Mouse (Mus musculus): ENCODE measurements around the gene Timm10b. TPM values are rescaled to one million over a fixed set of nuclear protein-coding genes. Genes with fewer than 3 reads are reported as not detected.

Gene Timm10b
- total and polyA plus RNA-seq, 3 experiments, result 86.2 to 103 (median 99.3) TPM

- Histone ChIP-seq H3K4me3 (replicated peaks in 1 of 3; ENCODE audit: low read depth in 2 of 3, low read length in 2 of 3, poor library complexity in 1 of 3) (no peak overlapping the region), H3K4me1 (ENCODE audit: control insufficient read depth in 1 of 2, insufficient read depth in 2 of 2) (peaks cover 0 to 2% of the 10 kb centered on the region in 2 experiments; a peak in 2 of 4 replicates), H3K27me3 (replicated peaks) (no peaks in the 10 kb centered on the region), H3K9ac (ENCODE audit: insufficient read depth, low read depth) (no peak overlapping the region), H3K9me3 (replicated peaks; ENCODE audit: low read length) (no peaks in the 10 kb centered on the region), H3K36me3 (replicated peaks in 1 of 2; ENCODE audit: control insufficient read depth in 1 of 2, insufficient read depth in 1 of 2, low read length in 1 of 2) (peaks cover 10 to 53% of the 10 kb centered on the region in 2 experiments), H3K79me2 (replicated peaks; ENCODE audit: control insufficient read depth, extremely low read depth, insufficient read depth, poor library complexity, severe bottlenecking) (no peaks in the 10 kb centered on the region), H3K27ac (ENCODE audit: insufficient read depth, low read depth) (no peak overlapping the region), H3K4me2 (ENCODE audit: insufficient read depth, low read depth, poor library complexity, severe bottlenecking) (no peak overlapping the region)
- no peak for DNase-seq (ENCODE audit: extremely low read depth)
- TF ChIP-seq MYC (IDR thresholded peaks at IDR 0.05; ENCODE audit: low read depth, low read length), result no peak
- TF ChIP-seq ZMIZ1 (IDR thresholded peaks at IDR 0.05; ENCODE audit: low read depth, low read length), result no peak
- no peak for TF ChIP-seq MAZ (IDR thresholded peaks at IDR 0.05; ENCODE audit: low read depth, low read length)
- TF ChIP-seq E2F4 (IDR thresholded peaks at IDR 0.05; ENCODE audit: insufficient replicate concordance, low read depth, low read length), result no peak
- TF ChIP-seq TCF12 (IDR thresholded peaks at IDR 0.05; ENCODE audit: low read depth, low read length), result no peak
- no peak for TF ChIP-seq NRF1 (IDR thresholded peaks at IDR 0.05; ENCODE audit: low read depth, low read length)
- TF ChIP-seq HCFC1 (IDR thresholded peaks at IDR 0.05; ENCODE audit: low read depth, low read length), result no peak
- TF ChIP-seq ZNF384 (IDR thresholded peaks at IDR 0.05; ENCODE audit: low read depth, low read length), result no peak
- no peak for TF ChIP-seq GABPA (IDR thresholded peaks at IDR 0.05; ENCODE audit: insufficient replicate concordance, low read depth, low read length)
- dilution Hi-C loops (cut with MboI; ENCODE audit: extremely low pct_ligation_motif_present, extremely low pct_unique_long_range_greater_than_20kb, low sequenced_read_pairs) (no loop called here), in situ Hi-C loops (cut with MboI; ENCODE audit: low pct_ligation_motif_present, low pct_unique_long_range_greater_than_20kb, low sequenced_read_pairs) (no loop called here)
These were observed 18.1 kb upstream of the Timm10b start for GRCm38 (mm10) chr7:105621646-105622292.

GRCm38 (mm10) chr7:105625397-105625796 is 14.5 kb upstream of the Timm10b start:
- DNase-seq (ENCODE audit: extremely low read depth), result no peak
- H3K36me3 ChIP-seq (replicated peaks in 1 of 2; ENCODE audit: control insufficient read depth in 1 of 2, insufficient read depth in 1 of 2, low read length in 1 of 2), result peaks cover 0 to 20% of the 10 kb centered on the region in 2 experiments
- no peaks in the 10 kb centered on the region for H3K79me2 ChIP-seq (replicated peaks; ENCODE audit: control insufficient read depth, extremely low read depth, insufficient read depth, poor library complexity, severe bottlenecking)
- no peak for TF ChIP-seq JUN (IDR thresholded peaks at IDR 0.05; ENCODE audit: insufficient read depth, low read depth, low read length)
- no peak for TF ChIP-seq NRF1 (IDR thresholded peaks at IDR 0.05; ENCODE audit: low read depth, low read length)
- no peak for TF ChIP-seq MYC (IDR thresholded peaks at IDR 0.05; ENCODE audit: low read depth, low read length)
- TF ChIP-seq SMC3 (IDR thresholded peaks at IDR 0.05; ENCODE audit: low read depth, low read length), result no peak
- TF ChIP-seq MAX (IDR thresholded peaks at IDR 0.05; ENCODE audit: low read length), result no peak
- TF ChIP-seq JUND (conservative IDR thresholded peaks at IDR 0.05; ENCODE audit: low read depth, low read length), result no peak
- no peak for TF ChIP-seq RCOR1 (conservative IDR thresholded peaks at IDR 0.05; ENCODE audit: low read depth, low read length)
- no peak for TF ChIP-seq KAT2A (IDR thresholded peaks at IDR 0.05; ENCODE audit: insufficient replicate concordance, low read length)
- TF ChIP-seq E2F4 (IDR thresholded peaks at IDR 0.05; ENCODE audit: insufficient replicate concordance, low read depth, low read length), result no peak
- no peak for TF ChIP-seq GABPA (IDR thresholded peaks at IDR 0.05; ENCODE audit: insufficient replicate concordance, low read depth, low read length)
- no peak for TF ChIP-seq HCFC1 (IDR thresholded peaks at IDR 0.05; ENCODE audit: low read depth, low read length)
- no peak for TF ChIP-seq NELFE (IDR thresholded peaks at IDR 0.05; ENCODE audit: low read depth, low read length)
- TF ChIP-seq ZC3H11A (IDR thresholded peaks at IDR 0.05; ENCODE audit: low read depth, low read length), result no peak
- no peak for TF ChIP-seq CTCF (conservative IDR thresholded peaks at IDR 0.05 in 1 of 2, IDR thresholded peaks at IDR 0.05 in 1 of 2; ENCODE audit: low read depth in 2 of 2, low read length in 2 of 2)
- no peak for TF ChIP-seq RAD21 (IDR thresholded peaks at IDR 0.05; ENCODE audit: low read depth, low read length)
- TF ChIP-seq TBP (conservative IDR thresholded peaks at IDR 0.05; ENCODE audit: low read depth, low read length), result no peak
- no peak for TF ChIP-seq ZKSCAN1 (IDR thresholded peaks at IDR 0.05; ENCODE audit: borderline replicate concordance, low read depth, low read length)
- no peak for TF ChIP-seq ZMIZ1 (IDR thresholded peaks at IDR 0.05; ENCODE audit: low read depth, low read length)
- no peak for TF ChIP-seq USF1 (IDR thresholded peaks at IDR 0.05; ENCODE audit: low read depth, low read length)
- no peak for TF ChIP-seq ZNF384 (IDR thresholded peaks at IDR 0.05; ENCODE audit: low read depth, low read length)
- H3K27ac ChIP-seq (ENCODE audit: insufficient read depth, low read depth), result no peak overlapping the region
- no peaks in the 10 kb centered on the region for H3K9me3 ChIP-seq (replicated peaks; ENCODE audit: low read length)
- H3K4me2 ChIP-seq (ENCODE audit: insufficient read depth, low read depth, poor library complexity, severe bottlenecking), result no peak overlapping the region
- H3K27me3 ChIP-seq (replicated peaks), result no peaks in the 10 kb centered on the region
- dilution Hi-C loops (cut with MboI; ENCODE audit: extremely low pct_ligation_motif_present, extremely low pct_unique_long_range_greater_than_20kb, low sequenced_read_pairs), result no loop called here
- H3K9ac ChIP-seq (ENCODE audit: insufficient read depth, low read depth), result no peak overlapping the region
- no peak overlapping the region for H3K4me3 ChIP-seq (replicated peaks in 1 of 3; ENCODE audit: low read depth in 2 of 3, low read length in 2 of 3, poor library complexity in 1 of 3)
- in situ Hi-C loops (cut with MboI; ENCODE audit: low pct_ligation_motif_present, low pct_unique_long_range_greater_than_20kb, low sequenced_read_pairs), result no loop called here
- peaks cover 0 to 32% of the 10 kb centered on the region in 2 experiments; a peak in 2 of 4 replicates for H3K4me1 ChIP-seq (ENCODE audit: control insufficient read depth in 1 of 2, insufficient read depth in 2 of 2)
